Mouse (Mus musculus): ENCODE results near the gene Ring1.

GRCm38 (mm10) chr17:34047404-34048050 is 23.0 kb upstream of the Ring1 start:
- no peak for TF ChIP-seq POLR2A (IDR thresholded peaks at IDR 0.05; ENCODE audit: borderline replicate concordance, insufficient read depth, low read length)
- TF ChIP-seq CTCF (IDR thresholded peaks at IDR 0.05; ENCODE audit: borderline replicate concordance, insufficient read depth, low read depth, low read length), result no peak
